Mouse (Mus musculus): ENCODE measurements at regions not wholly inside any gene's neighbourhood (a gene's known extent, or its start where the extent isn't known, plus 50 kb on each side); places are given as distances from the start of the nearest gene placed in this dataset.

DNA sequence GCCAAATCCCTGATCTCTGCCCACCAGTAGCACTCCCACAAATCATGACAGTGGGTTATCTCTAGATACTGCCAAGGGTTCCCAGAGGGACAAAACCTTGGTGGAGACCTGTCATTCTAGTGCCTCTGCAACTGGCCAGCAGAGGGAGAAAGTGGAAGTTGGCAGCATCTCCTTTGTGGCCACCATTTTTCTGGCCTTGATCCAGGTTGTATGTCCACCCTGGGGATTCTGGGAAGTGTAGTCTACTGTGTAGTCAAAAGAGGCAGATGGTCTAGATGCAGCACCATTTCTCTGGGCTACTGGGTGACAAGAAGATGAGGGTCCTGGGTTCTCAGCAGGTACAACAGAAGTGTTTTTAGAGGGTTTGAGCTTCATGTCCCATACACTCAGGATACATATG, 152.1 kb downstream of the Cct6b start:
- TF ChIP-seq E2F4 (IDR thresholded peaks at IDR 0.05; ENCODE audit: borderline replicate concordance, low read depth, low read length) (no peak), CTCF (IDR thresholded peaks at IDR 0.05 in 2 of 3, conservative IDR thresholded peaks at IDR 0.05 in 1 of 3; ENCODE audit: control insufficient read depth in 1 of 3, insufficient read depth in 1 of 3, low read depth in 2 of 3, low read length in 3 of 3, poor library complexity in 1 of 3, severe bottlenecking in 1 of 3) (peak in 1 of 3 experiments; percentile 1; a peak in 1 of 6 replicates), ELF1 (IDR thresholded peaks at IDR 0.05; ENCODE audit: low read depth, low read length) (no peak), ZKSCAN1 (IDR thresholded peaks at IDR 0.05; ENCODE audit: low read depth, low read length) (no peak)

All from MEL (cell line).